Mouse (Mus musculus) megakaryocyte, embryonic 14.5 days (primary cell): Measurements from ENCODE around the gene Gskip.

ENCODE experiments used
- FLI1 ChIP-seq: IDR thresholded peaks from 2 replicates; pipeline ENCODE4 v1.6.1; 2012; ENCODE audit warnings: low read length, inconsistent platforms, mixed read lengths
- GATA1 ChIP-seq: IDR thresholded peaks from 3 replicates; pipeline ENCODE4 v1.6.1; 2012; ENCODE audit warnings: mixed read lengths, low read length, inconsistent platforms, borderline replicate concordance

DNA sequence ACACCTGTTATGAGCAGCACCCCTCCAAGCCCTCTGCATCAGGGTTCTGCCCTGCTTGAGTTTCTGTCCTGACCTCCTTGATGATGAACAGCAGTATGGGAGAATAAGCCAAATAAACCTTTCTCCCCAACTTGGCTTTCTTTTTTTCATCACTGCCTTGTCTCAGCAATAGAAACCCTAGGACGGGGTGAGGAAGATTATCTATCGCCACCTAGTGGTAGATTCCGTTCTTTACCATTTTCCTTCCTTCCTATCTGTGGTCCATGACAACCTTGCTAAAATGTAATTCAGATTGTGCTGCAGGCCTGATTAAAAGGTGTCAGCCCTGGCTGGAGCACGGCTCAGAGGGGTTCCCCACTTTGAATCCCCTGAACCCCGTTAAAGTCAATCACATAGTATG lies 38.0 kb downstream of the Gskip start:
- TF ChIP-seq GATA1 = no peak
- TF ChIP-seq FLI1 = no peak
